Mouse (Mus musculus) WW6 (cell line): ENCODE results near the gene Gm8879.
"Not testable (repeated sequence)": the region's sequence is repeated elsewhere in the genome, so short reads cannot be mapped to it uniquely, and the experiment has no call there.

Experiments
- DNase-seq: peaks from one replicate; pipeline ENCODE4 v3.0.0-alpha.2; 2013; ENCODE audit warnings: low read depth, low spot score

The Gm8879 gene

DNA sequence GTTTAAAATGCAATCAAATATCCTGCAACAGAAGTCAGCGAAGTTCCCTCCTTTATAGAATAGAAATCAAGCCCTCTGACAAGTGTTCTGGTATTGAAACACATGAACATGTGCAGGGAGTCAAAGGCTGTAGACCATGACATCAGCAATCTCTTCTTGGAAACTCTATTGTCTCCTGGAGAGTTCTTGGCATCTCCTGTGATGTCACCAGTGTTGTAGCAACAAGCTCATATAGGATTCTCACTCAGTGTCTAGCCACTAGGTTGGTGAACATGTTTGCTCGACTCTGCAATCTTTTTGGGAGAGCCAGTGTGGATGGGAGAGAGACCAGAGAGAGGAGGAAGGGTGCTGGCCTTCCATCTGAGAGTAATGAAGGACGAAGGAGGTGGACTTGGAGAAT is at the start of gene Gm8879:
Gene Gm8879, plus strand, starts transcription at position 301 of the 400 bp plus-strand sequence.
- DNase-seq, result not testable (repeated sequence)

DNA sequence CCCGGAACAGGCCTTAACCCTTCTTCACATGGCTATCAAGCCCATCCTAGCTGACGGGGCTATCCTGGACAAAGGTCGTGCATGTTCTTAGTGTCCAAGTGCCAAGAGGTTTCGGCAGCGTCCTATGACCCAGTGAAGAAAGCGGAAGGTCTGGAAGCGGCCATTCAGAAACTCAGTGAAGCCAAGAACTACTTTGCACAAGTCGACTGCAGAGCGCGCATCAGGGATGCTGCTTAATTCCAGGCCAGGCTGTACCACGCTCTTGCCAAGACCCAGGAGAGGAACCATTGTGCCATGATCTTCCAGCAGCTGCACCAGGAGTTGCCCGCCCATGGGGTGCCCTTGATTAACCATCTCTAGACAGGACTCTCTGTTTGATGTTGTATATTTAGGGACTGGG is 10.6 kb downstream of the Gm8879 start:
- not testable (repeated sequence) for DNase-seq
